Mouse (Mus musculus) bone marrow macrophage, adult 2 months (primary cell): Measurements from ENCODE around the gene Cdkl5. TPM values are rescaled to one million over a fixed set of nuclear protein-coding genes. Genes with fewer than 3 reads are reported as not detected.
A peak's percentile ranks its signal among the peaks of the same experiment; 100 is the strongest.
"Not testable (repeated sequence)": the region's sequence is repeated elsewhere in the genome, so short reads cannot be mapped to it uniquely, and the experiment has no call there.

Experiments
- H3K27ac ChIP-seq: 2 replicates; pipeline ENCODE4 v1.5.1; 2012; ENCODE audit warnings: low read depth, low read length; ENCODE audit not compliant: insufficient read depth
- H3K4me1 ChIP-seq: 2 replicates; pipeline ENCODE4 v1.6.1; 2012; ENCODE audit warnings: low read length; ENCODE audit not compliant: control insufficient read depth, insufficient read depth
- H3K4me3 ChIP-seq: 2 replicates; pipeline ENCODE4 v1.5.1; 2012; ENCODE audit warnings: mild to moderate bottlenecking, low read length, moderate library complexity; ENCODE audit not compliant: insufficient read depth
- CTCF ChIP-seq: IDR thresholded peaks from 2 replicates; pipeline ENCODE4 v1.5.1; 2012; ENCODE audit warnings: low read depth, mild to moderate bottlenecking, low read length, moderate library complexity
- POLR2A ChIP-seq: IDR thresholded peaks from 2 replicates; pipeline ENCODE4 v1.6.1; 2012; ENCODE audit warnings: mild to moderate bottlenecking, low read depth, low read length, borderline replicate concordance
- polyA plus RNA-seq: library from polyadenylated mRNA; stranded (reverse); fragments of >200 nt; gene quantifications from 2 replicates; pipeline ENCODE4 v1.2.4, GENCODE M21; 2012; ENCODE audit not compliant: missing spikeins, insufficient read depth, insufficient read length

The Cdkl5 gene
- polyA plus RNA-seq, 1 experiment, result 1.1 TPM

DNA sequence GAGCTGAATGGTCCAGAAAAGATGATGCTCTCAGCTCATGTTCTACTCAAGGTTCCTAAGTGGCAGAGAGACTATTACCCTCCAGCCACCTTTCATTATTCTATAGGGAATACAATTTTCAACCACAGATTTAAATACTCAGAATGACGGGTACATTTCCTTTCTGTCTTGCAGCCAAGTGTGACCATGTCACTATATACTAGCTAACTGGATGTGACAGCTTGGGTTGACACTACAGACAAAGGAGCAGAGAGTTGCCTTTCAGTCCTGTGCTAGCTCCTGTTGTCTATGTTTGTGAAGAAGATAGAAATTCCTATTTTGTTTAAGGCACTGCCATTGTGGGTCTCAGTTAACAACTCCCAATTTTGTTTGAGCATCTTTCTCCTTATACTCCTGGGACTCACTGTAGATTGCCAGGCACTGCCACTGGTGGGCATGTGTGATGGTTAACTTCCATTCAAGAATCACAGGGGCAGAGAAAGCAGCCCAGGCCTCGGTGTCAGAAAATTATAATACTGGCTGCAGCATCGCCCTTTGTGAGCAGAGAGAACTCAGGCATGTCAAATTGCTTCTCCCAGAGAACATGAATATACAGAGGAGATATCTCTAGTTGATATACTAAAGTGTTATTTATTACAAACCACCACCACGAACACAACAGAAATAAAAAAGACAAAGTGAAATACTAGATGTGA lies 130.7 kb downstream of the Cdkl5 start:
- no peaks in the 10 kb centered on the region for H3K4me1 ChIP-seq
- no peak overlapping the region for H3K27ac ChIP-seq
- H3K4me3 ChIP-seq, result no peak overlapping the region
- no peak for TF ChIP-seq CTCF
- no peak for TF ChIP-seq POLR2A

- no peak overlapping the region for H3K27ac ChIP-seq
- H3K4me3 ChIP-seq, result no peak overlapping the region
- TF ChIP-seq POLR2A (no peak), CTCF (no peak)
Measured at GRCm38 (mm10) chrX:160808226-160808625, 186.3 kb downstream of the Cdkl5 start.

GRCm38 (mm10) chrX:160804409-160805150 lies 189.9 kb downstream of the Cdkl5 start:
- Histone ChIP-seq H3K27ac (no peak overlapping the region), H3K4me3 (no peak overlapping the region), H3K4me1 (no peaks in the 10 kb centered on the region)
- no peak for TF ChIP-seq POLR2A
- TF ChIP-seq CTCF, result no peak

More at GRCm38 (mm10) chrX:160808226-160808625, 186.3 kb downstream of the Cdkl5 start:
- no peaks in the 10 kb centered on the region for H3K4me1 ChIP-seq

- H3K4me1 ChIP-seq, result no peaks in the 10 kb centered on the region
- H3K4me3 ChIP-seq, result no peak overlapping the region
- no peak for TF ChIP-seq CTCF
- TF ChIP-seq POLR2A, result no peak
- no peak overlapping the region for H3K27ac ChIP-seq
Measured at GRCm38 (mm10) chrX:160794920-160795319, 199.6 kb downstream of the Cdkl5 start.

- Histone ChIP-seq H3K27ac (no peak overlapping the region), H3K4me3 (no peak overlapping the region), H3K4me1 (no peaks in the 10 kb centered on the region)
- no peak for TF ChIP-seq POLR2A
- no peak for TF ChIP-seq CTCF
Measured at GRCm38 (mm10) chrX:160782276-160782675, 212.2 kb downstream of the Cdkl5 start.

DNA sequence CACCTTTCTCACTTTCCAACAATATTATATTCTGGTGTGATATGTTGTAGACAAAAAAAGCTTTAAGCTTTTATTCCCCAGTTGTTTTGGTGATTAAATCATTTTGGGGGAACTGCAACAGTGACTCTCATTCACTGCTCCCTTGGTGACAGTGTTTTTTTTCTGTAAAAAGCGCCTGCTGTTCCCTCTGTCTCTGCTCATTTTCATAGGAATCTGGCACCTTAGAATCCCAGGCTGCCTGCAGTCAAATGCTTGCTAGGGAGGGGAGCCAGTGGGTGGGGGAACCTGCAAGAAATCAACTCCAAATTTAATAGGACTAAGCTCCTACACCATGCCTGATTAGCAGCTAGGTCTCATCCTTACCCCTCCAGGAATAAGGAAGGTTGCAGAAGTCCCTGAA lies 221.5 kb downstream of the Cdkl5 start:
- TF ChIP-seq POLR2A (no peak), CTCF (no peak)
- H3K27ac ChIP-seq, result no peak overlapping the region
- H3K4me1 ChIP-seq, result no peaks in the 10 kb centered on the region
- no peak overlapping the region for H3K4me3 ChIP-seq

- not testable (repeated sequence) for H3K27ac ChIP-seq, H3K4me3 ChIP-seq, H3K4me1 ChIP-seq
Measured at GRCm38 (mm10) chrX:160769622-160770021, 224.9 kb downstream of the Cdkl5 start.

DNA sequence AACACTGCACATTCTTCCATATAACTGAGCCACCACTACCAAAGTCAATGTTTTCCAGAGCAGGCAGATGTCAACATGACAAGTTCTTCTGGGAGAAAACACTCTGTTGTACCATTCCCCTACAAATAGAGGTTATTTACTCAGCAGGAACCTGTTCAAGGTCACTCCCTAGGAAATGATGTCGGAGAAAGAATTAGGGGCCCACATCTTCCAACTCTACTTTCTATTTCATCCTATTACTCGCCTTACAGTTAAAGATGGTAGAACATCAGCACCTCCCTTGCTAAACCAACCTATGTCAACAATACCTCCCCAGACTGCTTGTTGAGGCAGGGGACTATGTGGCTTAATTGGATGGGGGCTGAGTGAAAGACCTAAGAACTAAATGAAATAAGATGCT lies 226.8 kb downstream of the Cdkl5 start, which contains the start of gene Rs1:
Gene Rs1, plus strand, starts transcription at position 301 of the 400 bp plus-strand sequence.
- TF ChIP-seq CTCF (no peak), POLR2A (no peak)
- Histone ChIP-seq H3K4me1 (0 out of 2 replicates have a peak, but pooled peaks cover 2% of the 10 kb centered on the region), H3K27ac (no peak within 1 kb of the TSS), H3K4me3 (0 out of 2 replicates have a peak within 1 kb of the TSS, but pooled peaks have one; percentile 8)

DNA sequence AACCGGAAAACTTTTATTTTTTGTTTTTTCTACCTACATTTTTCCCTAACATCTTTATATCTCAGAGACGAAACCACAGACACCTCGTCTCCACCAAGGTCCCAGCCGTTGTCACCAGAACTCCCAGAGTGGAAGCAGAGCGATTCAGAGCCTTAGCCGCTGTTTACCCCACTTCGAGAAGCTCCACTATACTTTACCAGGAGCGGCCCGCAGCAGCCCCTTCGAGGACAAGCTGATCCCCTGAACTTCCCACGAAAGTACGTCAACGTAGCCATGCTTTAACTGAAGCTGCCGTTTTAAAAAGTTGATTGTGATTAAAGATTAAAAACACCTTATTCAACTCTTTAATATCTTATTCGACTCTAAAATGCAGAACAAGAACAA lies 228.3 kb downstream of the Cdkl5 start:
- TF ChIP-seq CTCF (no peak), POLR2A (no peak)
- Histone ChIP-seq H3K4me3 (peak overlapping the region; percentile 69), H3K27ac (no peak overlapping the region), H3K4me1 (0 out of 2 replicates have a peak, but pooled peaks cover 2% of the 10 kb centered on the region)
